Mouse (Mus musculus) kidney, adult 2 months (tissue): ENCODE data around the gene Ptges2.

ENCODE experiments used
- CTCF ChIP-seq: fragments of 200-500 bp; conservative IDR thresholded peaks from 2 replicates; pipeline ENCODE4 v1.5.1; 2011; ENCODE audit warnings: low read depth, mild to moderate bottlenecking, control low read depth, low read length, moderate library complexity, mixed read lengths; ENCODE audit not compliant: insufficient read depth, insufficient read length
- POLR2A ChIP-seq: fragments of 200-500 bp; IDR thresholded peaks from one replicate; pipeline ENCODE4 v1.6.1; 2011; ENCODE audit warnings: low read depth, low read length, control low read depth

- TF ChIP-seq CTCF, result no peak
- TF ChIP-seq POLR2A, result no peak
Observed at GRCm38 (mm10) chr2:32375317-32375940, 20.3 kb upstream of the Ptges2 start.
